Mouse (Mus musculus): ENCODE measurements at regions not wholly inside any gene's neighbourhood (a gene's known extent, or its start where the extent isn't known, plus 50 kb on each side); places are given as distances from the start of the nearest gene placed in this dataset.

- TF ChIP-seq JUN (IDR thresholded peaks at IDR 0.05; ENCODE audit: insufficient read depth, low read depth, low read length), result no peak
- TF ChIP-seq MXI1 (IDR thresholded peaks at IDR 0.05; ENCODE audit: low read depth, low read length), result no peak
- TF ChIP-seq BHLHE40 (IDR thresholded peaks at IDR 0.05; ENCODE audit: low read depth, low read length), result no peak
- TF ChIP-seq POLR2A (IDR thresholded peaks at IDR 0.05; ENCODE audit: low read depth, low read length), result no peak
- no peak for TF ChIP-seq USF2 (conservative IDR thresholded peaks at IDR 0.05; ENCODE audit: low read depth, low read length)
- TF ChIP-seq NRF1 (IDR thresholded peaks at IDR 0.05; ENCODE audit: low read depth, low read length), result no peak
- no peak for TF ChIP-seq RCOR1 (conservative IDR thresholded peaks at IDR 0.05; ENCODE audit: low read depth, low read length)
- no peak for TF ChIP-seq PAX5 (IDR thresholded peaks at IDR 0.05; ENCODE audit: low read length)
- TF ChIP-seq HCFC1 (IDR thresholded peaks at IDR 0.05; ENCODE audit: low read depth, low read length), result no peak
- no peak for TF ChIP-seq SMC3 (IDR thresholded peaks at IDR 0.05; ENCODE audit: low read depth, low read length)
- no peak for TF ChIP-seq TBP (conservative IDR thresholded peaks at IDR 0.05; ENCODE audit: low read depth, low read length)
- no peak for TF ChIP-seq ZMIZ1 (IDR thresholded peaks at IDR 0.05; ENCODE audit: low read depth, low read length)
- Histone ChIP-seq H3K4me2 (ENCODE audit: insufficient read depth, low read depth, poor library complexity, severe bottlenecking) (no peak overlapping the region), H3K9ac (ENCODE audit: insufficient read depth, low read depth) (no peak overlapping the region), H3K27me3 (replicated peaks) (no peaks in the 10 kb centered on the region), H3K9me3 (replicated peaks; ENCODE audit: low read length) (peaks cover 50% of the 10 kb centered on the region), H3K27ac (ENCODE audit: insufficient read depth, low read depth) (no peak overlapping the region), H3K36me3 (replicated peaks in 1 of 2; ENCODE audit: control insufficient read depth in 1 of 2, insufficient read depth in 1 of 2, low read length in 1 of 2) (no peaks in the 10 kb centered on the region), H3K4me3 (replicated peaks in 1 of 3; ENCODE audit: low read depth in 2 of 3, low read length in 2 of 3, poor library complexity in 1 of 3) (no peak overlapping the region), H3K79me2 (replicated peaks; ENCODE audit: control insufficient read depth, extremely low read depth, insufficient read depth, poor library complexity, severe bottlenecking) (no peaks in the 10 kb centered on the region), H3K4me1 (ENCODE audit: control insufficient read depth in 1 of 2, insufficient read depth in 2 of 2) (no peaks in the 10 kb centered on the region)
- no peak for DNase-seq (ENCODE audit: extremely low read depth)
- in situ Hi-C loops (cut with MboI; ENCODE audit: low pct_ligation_motif_present, low pct_unique_long_range_greater_than_20kb, low sequenced_read_pairs) (no loop called here), dilution Hi-C loops (cut with MboI; ENCODE audit: extremely low pct_ligation_motif_present, extremely low pct_unique_long_range_greater_than_20kb, low sequenced_read_pairs) (no loop called here)
Observed at GRCm38 (mm10) chr5:49909483-49909882, 149.3 kb downstream of the Adgra3 start.

GRCm38 (mm10) chr5:49896106-49896505 lies 162.7 kb downstream of the Adgra3 start:
- dilution Hi-C loops (cut with MboI; ENCODE audit: extremely low pct_ligation_motif_present, extremely low pct_unique_long_range_greater_than_20kb, low sequenced_read_pairs), result no loop called here
- Histone ChIP-seq H3K4me3 (replicated peaks in 1 of 3; ENCODE audit: low read depth in 2 of 3, low read length in 2 of 3, poor library complexity in 1 of 3) (no peak overlapping the region), H3K4me2 (ENCODE audit: insufficient read depth, low read depth, poor library complexity, severe bottlenecking) (no peak overlapping the region), H3K9ac (ENCODE audit: insufficient read depth, low read depth) (no peak overlapping the region), H3K79me2 (replicated peaks; ENCODE audit: control insufficient read depth, extremely low read depth, insufficient read depth, poor library complexity, severe bottlenecking) (no peaks in the 10 kb centered on the region), H3K27me3 (replicated peaks) (no peaks in the 10 kb centered on the region), H3K9me3 (replicated peaks; ENCODE audit: low read length) (peaks cover 45% of the 10 kb centered on the region), H3K4me1 (ENCODE audit: control insufficient read depth in 1 of 2, insufficient read depth in 2 of 2) (no peaks in the 10 kb centered on the region), H3K27ac (ENCODE audit: insufficient read depth, low read depth) (no peak overlapping the region), H3K36me3 (replicated peaks in 1 of 2; ENCODE audit: control insufficient read depth in 1 of 2, insufficient read depth in 1 of 2, low read length in 1 of 2) (no peaks in the 10 kb centered on the region)
- DNase-seq (ENCODE audit: extremely low read depth), result no peak
- in situ Hi-C loops (cut with MboI; ENCODE audit: low pct_ligation_motif_present, low pct_unique_long_range_greater_than_20kb, low sequenced_read_pairs), result no loop called here
- TF ChIP-seq MEF2A (IDR thresholded peaks at IDR 0.05; ENCODE audit: borderline replicate concordance, low read depth, low read length), result no peak
- TF ChIP-seq ZMIZ1 (IDR thresholded peaks at IDR 0.05; ENCODE audit: low read depth, low read length), result no peak
- no peak for TF ChIP-seq SMC3 (IDR thresholded peaks at IDR 0.05; ENCODE audit: low read depth, low read length)
- no peak for TF ChIP-seq E2F4 (IDR thresholded peaks at IDR 0.05; ENCODE audit: insufficient replicate concordance, low read depth, low read length)
- no peak for TF ChIP-seq TCF12 (IDR thresholded peaks at IDR 0.05; ENCODE audit: low read depth, low read length)
- TF ChIP-seq POLR2A (IDR thresholded peaks at IDR 0.05; ENCODE audit: low read depth, low read length), result no peak
- TF ChIP-seq ZNF384 (IDR thresholded peaks at IDR 0.05; ENCODE audit: low read depth, low read length), result no peak
- no peak for TF ChIP-seq MAFK (IDR thresholded peaks at IDR 0.05; ENCODE audit: insufficient replicate concordance, low read length)
- no peak for TF ChIP-seq EP300 (IDR thresholded peaks at IDR 0.05; ENCODE audit: low read length)
- TF ChIP-seq ETS1 (conservative IDR thresholded peaks at IDR 0.05; ENCODE audit: low read depth, low read length), result no peak
- no peak for TF ChIP-seq ZKSCAN1 (IDR thresholded peaks at IDR 0.05; ENCODE audit: borderline replicate concordance, low read depth, low read length)
- no peak for TF ChIP-seq MAX (IDR thresholded peaks at IDR 0.05; ENCODE audit: low read length)
- no peak for TF ChIP-seq KAT2A (IDR thresholded peaks at IDR 0.05; ENCODE audit: insufficient replicate concordance, low read length)
- TF ChIP-seq RCOR1 (conservative IDR thresholded peaks at IDR 0.05; ENCODE audit: low read depth, low read length), result no peak

All from CH12.LX (cell line).